Mouse (Mus musculus): Measurements from ENCODE around the gene 4933407L21Rik.

Gene 4933407L21Rik

DNA sequence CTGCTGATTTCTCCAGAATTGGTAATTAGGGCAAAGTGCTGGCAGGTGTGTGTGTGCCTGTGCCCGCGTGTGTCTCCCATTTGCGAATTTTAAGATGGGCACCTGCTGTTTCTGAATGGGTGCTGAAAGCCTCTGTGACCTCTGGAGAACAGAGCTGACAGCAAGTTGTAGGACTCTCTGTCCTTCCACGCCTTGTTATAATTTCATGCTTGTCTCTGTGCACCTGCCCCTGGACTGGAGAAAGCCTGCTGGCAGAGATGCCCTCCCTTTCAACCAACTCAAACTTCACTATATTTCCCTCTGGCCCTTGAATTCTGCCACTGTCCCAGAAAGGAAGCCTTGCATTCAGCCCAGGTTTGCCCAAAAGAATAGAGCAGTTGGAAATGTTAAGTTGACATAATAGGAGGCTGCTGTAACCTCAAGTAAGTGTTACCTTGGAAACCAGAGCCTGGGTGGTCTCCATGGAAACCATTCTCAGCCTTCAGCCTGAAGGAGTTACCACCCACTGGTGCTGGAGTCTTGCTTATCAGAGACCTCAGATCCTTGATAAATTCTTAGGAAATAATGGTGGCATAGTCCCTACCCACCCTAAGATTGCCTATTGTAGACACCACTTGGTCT lies 11.3 kb upstream of the 4933407L21Rik start:
- no peak for DNase-seq

- DNase-seq = no peak
Observed at GRCm38 (mm10) chr1:85919621-85920020, 8.7 kb upstream of the 4933407L21Rik start.

- DNase-seq = no peak
Observed at GRCm38 (mm10) chr1:85921725-85922124, 6.6 kb upstream of the 4933407L21Rik start.

GRCm38 (mm10) chr1:85922127-85922864 lies 6.0 kb upstream of the 4933407L21Rik start:
- DNase-seq = no peak

GRCm38 (mm10) chr1:85922865-85923211 lies 5.4 kb upstream of the 4933407L21Rik start:
- DNase-seq = no peak

DNA sequence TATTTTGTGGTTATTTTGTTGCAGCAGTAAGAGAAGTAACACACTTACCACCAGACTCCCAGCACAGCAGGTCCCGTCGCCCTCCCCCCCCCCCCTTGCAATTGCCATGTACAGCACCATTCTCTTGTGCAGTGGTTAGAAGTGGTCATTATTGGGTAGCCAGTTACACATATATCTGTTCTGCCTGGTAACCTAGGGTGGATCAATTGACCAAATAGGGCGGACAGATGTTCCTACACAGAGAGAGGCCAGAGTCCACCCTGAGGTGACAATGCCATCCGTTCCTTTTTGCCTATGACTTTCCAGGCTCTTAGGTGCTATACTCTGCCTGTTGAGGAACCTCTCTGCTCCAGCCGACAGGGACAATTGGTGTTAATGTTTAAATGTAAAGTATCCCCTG lies 3.1 kb upstream of the 4933407L21Rik start:
- DNase-seq = no peak

GRCm38 (mm10) chr1:85928688-85929065 lies 394 bp downstream of the 4933407L21Rik start:
- DNase-seq = peak; percentile 41

GRCm38 (mm10) chr1:85929406-85929805 lies 1.1 kb downstream of the 4933407L21Rik start:
- DNase-seq = no peak

GRCm38 (mm10) chr1:85931170-85931569 lies 2.9 kb downstream of the 4933407L21Rik start:
- no peak for DNase-seq

DNA sequence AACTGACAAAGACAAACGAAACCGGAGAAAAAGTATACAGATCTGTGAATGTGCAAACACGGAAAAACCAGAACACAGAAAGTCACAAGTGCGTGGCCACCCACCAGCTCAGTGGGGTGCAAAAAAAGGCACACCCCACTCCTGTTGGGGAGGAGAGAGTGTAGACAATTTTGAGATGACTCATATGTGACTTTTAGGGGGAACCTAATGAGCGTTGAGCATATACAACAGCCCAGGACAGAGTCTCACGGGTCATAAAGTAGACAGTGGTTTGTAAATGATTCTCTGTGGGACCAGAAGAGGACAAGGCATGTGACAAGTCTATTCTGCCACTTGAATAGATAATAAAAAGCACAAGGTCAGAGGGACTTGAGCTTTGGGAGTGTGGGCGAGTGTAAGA lies 4.9 kb downstream of the 4933407L21Rik start:
- DNase-seq = no peak

DNA sequence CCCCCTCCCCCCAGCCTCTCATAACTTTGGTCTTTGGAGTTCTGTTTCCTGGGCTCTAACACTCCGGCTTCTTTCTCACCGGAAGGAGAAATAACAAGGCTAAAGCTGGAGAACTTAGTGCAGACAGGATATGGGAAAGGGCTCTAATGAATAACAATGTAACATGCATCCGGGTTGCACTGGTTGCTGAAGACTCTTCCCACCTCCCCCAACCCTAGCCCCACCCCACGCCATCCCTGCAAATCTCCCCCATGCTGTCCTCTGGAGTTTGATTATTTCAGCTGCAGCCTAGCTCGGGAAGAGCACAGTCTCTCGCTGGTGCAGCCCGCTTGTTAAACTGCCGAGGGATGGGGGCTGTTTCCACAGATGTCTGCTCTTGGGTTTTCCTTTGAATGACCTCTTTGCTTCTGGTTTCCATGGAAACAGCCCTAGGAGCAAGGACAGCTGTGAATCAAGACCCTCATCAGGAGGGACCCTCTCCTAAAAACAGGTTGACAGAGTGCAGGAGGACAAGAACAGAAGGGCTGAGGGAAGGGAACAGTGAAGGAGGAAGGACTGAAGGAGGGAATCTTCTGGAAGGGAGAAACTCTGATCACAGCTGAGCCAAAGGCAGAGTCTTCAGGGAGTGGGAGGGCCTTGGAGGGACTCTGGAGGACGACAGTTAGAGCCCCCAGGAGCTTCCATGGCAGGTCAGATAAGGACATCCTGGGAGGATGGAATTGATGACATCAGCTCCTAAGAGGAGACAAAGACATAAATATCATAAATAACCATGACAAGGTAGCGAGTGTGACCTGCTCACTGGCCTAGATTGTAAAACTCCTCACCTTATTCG lies 5.6 kb downstream of the 4933407L21Rik start:
- DNase-seq = no peak

DNA sequence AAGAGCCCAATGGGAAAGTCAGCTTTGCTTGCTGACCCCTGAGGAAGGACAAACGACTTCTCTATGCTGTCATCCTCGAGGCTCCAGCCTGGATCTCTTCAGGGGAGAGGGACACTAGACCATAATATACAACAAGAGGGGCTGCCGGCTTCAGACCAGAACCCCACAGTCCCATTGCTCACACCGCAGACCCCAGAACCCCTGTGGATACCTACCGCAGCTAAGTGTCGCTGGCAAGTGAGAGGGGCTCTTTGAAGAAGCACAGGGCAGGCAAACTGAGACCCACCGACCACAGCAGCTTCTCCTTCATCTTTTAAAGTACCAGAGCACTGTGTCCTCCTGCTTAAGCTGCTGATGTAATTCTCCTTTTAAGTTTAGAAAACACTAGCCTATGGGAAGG lies 6.3 kb downstream of the 4933407L21Rik start:
- no peak for DNase-seq

DNA sequence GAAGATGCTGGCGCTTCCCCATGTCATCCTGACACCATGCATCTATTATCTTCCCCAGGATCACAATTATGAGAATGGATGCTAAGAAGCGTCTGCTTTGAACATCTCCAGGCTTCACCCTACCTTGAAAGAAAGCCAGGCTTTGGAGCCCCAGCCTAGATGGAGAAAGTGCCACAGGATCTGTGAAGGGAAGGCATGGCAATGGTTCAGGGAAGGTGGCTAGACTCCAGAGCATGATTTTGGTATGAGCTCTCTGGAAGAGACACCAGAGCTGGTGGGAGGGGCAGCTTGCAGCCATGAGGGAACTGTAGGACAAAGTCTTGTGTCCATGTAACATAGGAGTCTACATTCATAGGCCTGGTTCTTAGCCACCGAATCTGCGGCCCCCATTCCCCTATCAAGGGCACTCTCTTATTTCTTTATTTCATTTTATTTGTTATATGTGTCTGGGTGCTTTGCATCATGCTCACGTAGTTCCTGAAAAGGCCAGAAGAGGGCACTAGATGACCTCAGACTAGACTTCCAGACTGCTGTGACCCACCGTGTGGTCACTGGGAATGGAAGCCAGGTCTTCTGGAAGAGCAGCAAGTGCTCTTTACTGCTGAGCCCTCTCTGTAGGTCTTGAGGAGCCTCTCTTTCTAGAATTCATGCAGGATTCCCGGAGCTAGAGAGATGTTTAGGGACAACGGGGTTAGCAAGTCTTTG lies 7.0 kb downstream of the 4933407L21Rik start:
- peak; percentile 74 for DNase-seq

GRCm38 (mm10) chr1:85936265-85936664 lies 8.0 kb downstream of the 4933407L21Rik start:
- no peak for DNase-seq

GRCm38 (mm10) chr1:85937323-85937722 lies 9.0 kb downstream of the 4933407L21Rik start:
- DNase-seq = no peak

GRCm38 (mm10) chr1:85942318-85942717 lies 14.0 kb downstream of the 4933407L21Rik start:
- DNase-seq = no peak

GRCm38 (mm10) chr1:85949085-85949684 lies 20.9 kb downstream of the 4933407L21Rik start:
- DNase-seq = no peak

- no peak for DNase-seq
Observed at GRCm38 (mm10) chr1:85955150-85955549, 26.9 kb downstream of the 4933407L21Rik start.

GRCm38 (mm10) chr1:85957290-85957689 lies 29.0 kb downstream of the 4933407L21Rik start:
- DNase-seq = peak; percentile 35

- peak; percentile 57 for DNase-seq
Observed at GRCm38 (mm10) chr1:85957942-85958619, 29.8 kb downstream of the 4933407L21Rik start.

DNA sequence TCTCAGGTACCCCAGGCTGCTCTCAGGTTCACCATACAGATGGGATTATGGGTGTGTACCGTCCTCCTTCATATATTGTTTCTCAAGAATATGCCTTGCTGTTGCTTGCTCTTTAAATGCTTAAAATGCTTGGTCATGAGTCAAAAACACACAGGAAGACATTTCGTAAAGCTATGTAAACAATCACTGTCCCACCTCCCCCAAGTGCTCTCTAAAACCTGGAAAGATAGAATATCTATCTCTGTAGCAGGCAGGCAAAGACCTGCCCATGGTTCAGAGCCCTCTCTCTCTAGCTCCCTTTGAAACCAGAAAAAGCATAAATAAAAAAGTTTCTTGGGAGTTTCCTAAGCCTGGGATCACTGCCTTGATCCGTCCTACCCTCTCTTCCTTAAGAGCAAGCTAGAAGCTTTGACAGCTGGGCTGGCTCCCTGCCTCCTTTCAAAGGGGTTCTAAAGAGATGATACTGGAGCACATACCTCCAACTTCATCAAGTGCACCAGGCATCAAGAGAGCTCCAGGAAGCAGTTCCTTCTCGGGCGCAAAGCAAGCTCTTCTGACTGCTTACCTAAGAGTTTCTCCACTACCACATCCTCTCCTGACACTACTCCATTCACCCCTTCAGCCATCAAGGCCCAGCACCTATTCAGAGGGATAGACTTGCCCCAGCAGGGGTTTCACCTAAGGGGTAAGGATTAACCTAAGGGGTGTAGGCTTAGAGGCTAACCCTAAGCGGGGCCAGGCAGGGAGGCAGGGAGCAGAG lies 31.0 kb downstream of the 4933407L21Rik start:
- peak; percentile 27 for DNase-seq
